Mouse (Mus musculus): ENCODE measurements around the gene Scimp.

DNA sequence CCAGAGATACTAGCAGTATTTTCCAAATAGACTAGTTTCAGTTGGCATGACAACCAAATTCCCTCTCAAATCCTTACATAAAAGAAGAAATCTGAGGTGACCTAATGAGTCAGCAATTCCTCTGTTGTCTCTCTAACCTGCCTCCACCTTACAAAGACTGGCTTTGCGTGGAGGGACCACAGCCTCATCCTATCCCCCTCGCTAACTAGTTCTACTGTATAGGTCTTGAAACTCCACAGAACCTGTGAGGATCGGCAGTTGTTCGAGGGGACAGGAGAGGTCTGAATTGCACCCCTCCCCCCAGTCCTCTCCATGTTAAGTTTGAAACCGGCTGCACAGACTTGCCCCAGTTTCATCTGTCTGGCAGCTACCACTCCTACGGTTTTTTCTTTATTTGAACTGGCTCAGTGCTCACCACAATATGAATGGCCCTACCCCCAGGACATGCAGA, 23.0 kb upstream of the Scimp start:
- no peak for TF ChIP-seq FLI1 (IDR thresholded peaks at IDR 0.05; ENCODE audit: low read length)
- TF ChIP-seq GATA1 (IDR thresholded peaks at IDR 0.05; ENCODE audit: borderline replicate concordance, low read length) = no peak

All from megakaryocyte, embryonic 14.5 days (primary cell).